Mouse (Mus musculus) hindbrain, embryonic 10.5 days (tissue): ENCODE measurements around the gene Dnal4. TPM values are rescaled to one million over a fixed set of nuclear protein-coding genes. Genes with fewer than 3 reads are reported as not detected.

Source experiments
- DNase-seq: peaks from one replicate; pipeline ENCODE4 v3.0.0-alpha.2; 2017; ENCODE audit warnings: low spot score
- H3K27ac ChIP-seq: fragments of 300-500 bp; sonication (generic); 2 replicates; pipeline ENCODE4 v1.5.1; 2016; ENCODE audit warnings: mild to moderate bottlenecking, moderate library complexity
- H3K27me3 ChIP-seq: fragments of 300-500 bp; sonication (generic); 2 replicates; pipeline ENCODE4 v1.6.1; 2016; ENCODE audit warnings: mild to moderate bottlenecking; ENCODE audit not compliant: poor library complexity, insufficient read depth, severe bottlenecking
- H3K36me3 ChIP-seq: fragments of 300-500 bp; sonication (generic); 2 replicates; pipeline ENCODE4 v1.6.1; 2016; ENCODE audit warnings: mild to moderate bottlenecking, moderate library complexity
- H3K4me1 ChIP-seq: fragments of 300-500 bp; sonication (generic); replicated peaks from 2 replicates; pipeline ENCODE4 v1.6.1; 2016; ENCODE audit warnings: mild to moderate bottlenecking
- H3K4me3 ChIP-seq: fragments of 300-500 bp; sonication (generic); 2 replicates; pipeline ENCODE4 v1.5.1; 2016; ENCODE audit warnings: mild to moderate bottlenecking, moderate library complexity
- H3K9me3 ChIP-seq: fragments of 300-500 bp; sonication (generic); 2 replicates; pipeline ENCODE4 v1.6.1; 2016; ENCODE audit warnings: mild to moderate bottlenecking, moderate library complexity
- WGBS: fragments of 180-500 bp; shearing (Covaris S2); methylation state at CpG from one replicate; pipeline ENCODE4 v1.1.7; 2016; 5-methylcytosine and 5-hydroxymethylcytosine counted together
- polyA plus RNA-seq: library from polyadenylated mRNA; unstranded; fragments of >200 nt; fragmentation: Nextera tagmentation; extraction: Ambion mirVana; gene quantifications from 2 replicates; pipeline ENCODE4 v1.2.1, GENCODE M21; 2016

Dnal4 gene
- polyA plus RNA-seq, 1 experiment from 2014 or later, result 83.0 TPM

DNA sequence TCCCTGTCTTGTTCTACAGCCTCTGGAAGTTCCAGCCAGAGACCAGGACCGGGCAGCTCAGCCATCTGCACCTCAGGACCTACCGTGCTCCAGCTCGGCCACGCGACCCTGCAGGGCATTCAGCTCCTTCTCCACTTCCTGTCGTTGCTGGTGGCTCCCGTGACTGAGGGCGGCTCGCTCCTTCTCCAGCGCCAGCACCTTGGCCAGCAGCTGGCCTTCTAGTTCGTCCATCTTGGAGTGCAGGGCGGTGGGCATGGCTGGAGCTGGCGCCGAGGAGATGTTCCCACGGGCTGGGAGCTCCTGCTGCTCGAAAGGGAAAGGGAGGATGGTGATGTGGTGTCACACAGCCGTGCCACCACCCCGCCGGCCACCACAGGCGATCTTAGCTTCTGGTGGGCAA, 16.5 kb upstream of the Dnal4 start:
- no peak overlapping the region for H3K4me3 ChIP-seq
- WGBS, result 38% methylated on average over 20 of the region's 20 CpGs
- peaks cover 26% of the 10 kb centered on the region for H3K4me1 ChIP-seq
- H3K9me3 ChIP-seq, result no peaks in the 10 kb centered on the region
- H3K27me3 ChIP-seq, result peaks cover 59% of the 10 kb centered on the region
- H3K27ac ChIP-seq, result no peak overlapping the region
- H3K36me3 ChIP-seq, result no peaks in the 10 kb centered on the region
- peak; percentile 26 for DNase-seq

GRCm38 (mm10) chr15:79793076-79793475, 15.4 kb upstream of the Dnal4 start:
- Histone ChIP-seq H3K27me3 (peaks cover 55% of the 10 kb centered on the region), H3K9me3 (no peaks in the 10 kb centered on the region), H3K36me3 (no peaks in the 10 kb centered on the region), H3K4me1 (peaks cover 26% of the 10 kb centered on the region), H3K4me3 (no peak overlapping the region), H3K27ac (no peak overlapping the region)
- 91% methylated on average over 9 of the region's 9 CpGs for WGBS
- no peak for DNase-seq

- no peaks in the 10 kb centered on the region for H3K9me3 ChIP-seq
- peak; percentile 61 for DNase-seq
- WGBS, result 21% methylated on average over 19 of the region's 19 CpGs
- peak overlapping the region; percentile 11 for H3K4me3 ChIP-seq
- peaks cover 55% of the 10 kb centered on the region for H3K27me3 ChIP-seq
- peaks cover 32% of the 10 kb centered on the region for H3K4me1 ChIP-seq
- no peak overlapping the region for H3K27ac ChIP-seq
- no peaks in the 10 kb centered on the region for H3K36me3 ChIP-seq
Measured at GRCm38 (mm10) chr15:79792455-79792854, 14.8 kb upstream of the Dnal4 start.

DNA sequence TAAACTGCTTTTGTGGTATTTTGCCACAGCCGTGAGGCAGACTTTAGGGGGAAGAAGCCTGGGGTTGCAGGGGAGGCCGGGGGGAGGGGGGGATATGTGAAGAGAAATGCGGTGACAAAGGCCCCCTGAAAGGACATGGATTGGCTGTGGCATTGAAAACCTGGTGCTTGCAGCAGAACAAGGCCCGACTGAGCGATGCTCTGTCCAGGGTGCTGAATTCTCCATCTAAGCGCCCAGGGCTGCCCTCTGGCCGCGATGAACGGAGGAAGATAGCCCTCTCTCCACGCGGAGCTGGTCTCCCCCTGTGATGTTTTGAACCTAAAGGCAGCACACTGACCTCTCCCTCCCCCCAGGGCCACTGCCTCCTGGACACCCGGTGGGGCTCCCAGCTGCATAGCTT, 13.9 kb upstream of the Dnal4 start:
- Histone ChIP-seq H3K27ac (no peak overlapping the region), H3K27me3 (peaks cover 57% of the 10 kb centered on the region), H3K4me1 (peaks cover 42% of the 10 kb centered on the region), H3K9me3 (no peaks in the 10 kb centered on the region), H3K36me3 (no peaks in the 10 kb centered on the region), H3K4me3 (no peak overlapping the region)
- 4% methylated on average over 12 of the region's 12 CpGs for WGBS
- DNase-seq, result peak; percentile 75

DNA sequence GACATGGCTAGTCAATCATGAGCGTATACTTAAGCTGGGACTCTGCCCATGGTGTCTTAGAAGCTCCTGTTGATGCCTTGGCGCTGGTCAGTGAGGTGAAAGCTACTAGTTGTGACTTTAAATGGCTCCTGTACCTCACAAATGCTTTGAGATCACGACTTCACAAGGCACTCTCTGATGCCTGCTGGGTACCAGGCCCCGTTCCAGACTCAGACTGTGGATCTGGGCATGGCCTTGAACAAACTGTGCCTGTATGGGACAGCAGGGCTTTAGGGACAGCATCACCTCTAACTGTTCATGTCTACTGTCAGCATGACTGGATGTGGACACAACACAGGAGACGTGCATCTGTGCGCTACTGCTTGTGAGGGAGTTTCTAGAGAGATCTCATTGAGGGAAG, 13.3 kb upstream of the Dnal4 start:
- Histone ChIP-seq H3K4me1 (peaks cover 46% of the 10 kb centered on the region), H3K27ac (no peak overlapping the region), H3K9me3 (no peaks in the 10 kb centered on the region), H3K36me3 (no peaks in the 10 kb centered on the region), H3K27me3 (peaks cover 53% of the 10 kb centered on the region), H3K4me3 (no peak overlapping the region)
- 85% methylated on average over 6 of the region's 6 CpGs for WGBS
- DNase-seq, result no peak

- no peak overlapping the region for H3K4me3 ChIP-seq
- peaks cover 50% of the 10 kb centered on the region for H3K27me3 ChIP-seq
- DNase-seq, result no peak
- 57% methylated on average over 8 of the region's 8 CpGs for WGBS
- no peak overlapping the region for H3K27ac ChIP-seq
- H3K9me3 ChIP-seq, result no peaks in the 10 kb centered on the region
- peaks cover 48% of the 10 kb centered on the region for H3K4me1 ChIP-seq
- H3K36me3 ChIP-seq, result no peaks in the 10 kb centered on the region
Measured at GRCm38 (mm10) chr15:79790111-79790510, 12.5 kb upstream of the Dnal4 start.

GRCm38 (mm10) chr15:79787815-79788214, 10.2 kb upstream of the Dnal4 start:
- Histone ChIP-seq H3K27ac (peak overlapping the region; percentile 74), H3K4me3 (no peak overlapping the region), H3K9me3 (no peaks in the 10 kb centered on the region), H3K27me3 (peaks cover 31% of the 10 kb centered on the region), H3K4me1 (peaks cover 41% of the 10 kb centered on the region), H3K36me3 (no peaks in the 10 kb centered on the region)
- peak; percentile 17 for DNase-seq
- WGBS, result 58% methylated on average over 8 of the region's 8 CpGs

DNA sequence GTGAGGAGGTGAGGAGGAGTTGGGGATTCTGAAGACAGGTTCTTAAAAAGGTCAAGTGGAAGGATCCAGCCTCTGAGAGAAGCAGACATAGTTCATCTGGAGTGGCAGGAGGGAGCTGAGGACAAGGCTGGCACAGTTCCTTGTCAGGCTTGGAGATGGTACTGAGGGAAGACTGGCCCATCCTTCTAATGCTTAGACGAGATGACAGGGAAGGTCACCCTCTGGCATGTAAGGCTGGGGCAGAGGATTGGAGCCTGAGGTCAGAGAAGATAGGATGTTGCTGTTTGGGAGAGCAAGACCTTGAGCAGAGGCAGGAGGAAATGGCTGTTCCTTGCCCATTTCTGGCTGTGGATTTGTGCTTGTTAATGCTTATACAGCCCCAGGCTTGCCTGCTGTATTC, 7.4 kb upstream of the Dnal4 start:
- DNase-seq, result no peak
- Histone ChIP-seq H3K27ac (no peak overlapping the region), H3K36me3 (no peaks in the 10 kb centered on the region), H3K9me3 (no peaks in the 10 kb centered on the region), H3K4me1 (peaks cover 25% of the 10 kb centered on the region), H3K27me3 (0 out of 2 replicates have a peak, but pooled peaks cover 4% of the 10 kb centered on the region), H3K4me3 (no peak overlapping the region)
- WGBS, result 63% methylated on average over 1 of the region's 1 CpGs

DNA sequence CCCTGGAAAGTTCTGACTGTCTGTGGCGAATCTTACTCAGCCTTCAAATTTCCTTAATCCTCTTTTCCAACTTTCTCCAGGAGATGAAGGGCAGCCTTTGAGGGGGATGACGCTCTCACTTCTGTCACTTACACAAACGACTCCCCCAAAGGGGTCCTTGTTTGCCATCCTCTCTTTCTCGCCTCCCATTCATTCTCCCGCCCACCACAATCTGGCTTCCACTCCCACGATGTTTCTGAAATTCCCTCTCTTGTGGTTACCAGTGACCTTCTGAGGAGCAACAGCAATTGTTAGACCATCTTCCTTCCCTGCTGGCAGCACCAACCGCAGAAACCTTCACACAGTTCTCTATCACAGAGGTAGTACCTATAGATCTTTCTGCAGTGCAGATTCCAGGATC, 2.0 kb downstream of the Dnal4 start:
- Histone ChIP-seq H3K27ac (no peak overlapping the region), H3K36me3 (no peaks in the 10 kb centered on the region), H3K4me1 (peaks cover 29% of the 10 kb centered on the region), H3K4me3 (no peak overlapping the region), H3K27me3 (no peaks in the 10 kb centered on the region), H3K9me3 (peaks cover 3% of the 10 kb centered on the region; the same call in 1 of the 2 replicates)
- DNase-seq, result no peak
- 63% methylated on average over 7 of the region's 7 CpGs for WGBS

DNA sequence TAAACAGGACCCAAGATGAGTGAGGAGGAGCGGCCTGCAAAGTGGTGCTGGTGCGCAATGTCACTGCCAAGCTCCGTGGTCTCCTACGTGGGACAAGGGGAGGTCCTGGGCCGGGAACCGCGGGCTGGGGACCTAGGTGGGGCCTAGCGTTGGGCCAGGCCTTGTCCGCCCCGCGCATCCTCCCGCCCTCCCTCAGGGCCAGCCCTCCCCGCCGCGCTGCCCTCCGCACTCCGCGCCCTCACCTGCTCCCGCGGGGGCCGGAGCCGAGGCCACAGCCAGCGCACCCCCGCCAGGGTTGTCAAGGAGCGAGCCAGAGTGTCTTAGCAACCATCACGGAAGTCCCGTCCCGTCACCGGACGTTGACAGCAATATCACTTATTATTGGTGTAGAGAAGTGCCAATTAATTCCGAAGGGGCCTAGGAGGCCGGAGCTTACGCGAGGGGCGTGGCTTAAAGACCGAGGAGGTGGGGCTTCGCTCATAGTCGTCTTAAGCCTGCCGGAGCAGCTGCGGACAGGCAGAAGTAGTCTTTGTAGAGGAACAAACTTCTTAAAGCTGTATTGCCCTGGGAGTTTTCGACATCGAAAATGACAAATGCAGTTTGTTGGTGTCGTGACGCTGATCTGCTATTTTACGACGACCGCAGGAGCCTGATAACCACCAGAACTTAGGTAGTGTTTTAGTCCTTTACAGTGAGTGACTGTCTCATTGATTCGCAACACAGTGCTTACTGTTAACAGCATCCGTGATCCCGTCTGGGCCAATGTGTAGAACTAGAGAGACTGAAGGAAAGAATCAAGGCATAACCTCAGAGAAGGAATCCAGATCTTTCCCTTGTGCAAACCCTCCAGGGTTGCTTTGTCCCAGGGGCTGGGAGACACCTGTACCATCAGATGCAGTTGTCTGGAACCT, 3.3 kb downstream of the Dnal4 start:
- Histone ChIP-seq H3K27ac (peak overlapping the region; percentile 91), H3K4me1 (peaks cover 29% of the 10 kb centered on the region), H3K4me3 (peak overlapping the region; percentile 74), H3K36me3 (no peaks in the 10 kb centered on the region), H3K9me3 (peaks cover 3% of the 10 kb centered on the region; the same call in 1 of the 2 replicates), H3K27me3 (no peaks in the 10 kb centered on the region)
- DNase-seq, result peak; percentile 95
- under 1% methylated on average over 50 of the region's 50 CpGs for WGBS

DNA sequence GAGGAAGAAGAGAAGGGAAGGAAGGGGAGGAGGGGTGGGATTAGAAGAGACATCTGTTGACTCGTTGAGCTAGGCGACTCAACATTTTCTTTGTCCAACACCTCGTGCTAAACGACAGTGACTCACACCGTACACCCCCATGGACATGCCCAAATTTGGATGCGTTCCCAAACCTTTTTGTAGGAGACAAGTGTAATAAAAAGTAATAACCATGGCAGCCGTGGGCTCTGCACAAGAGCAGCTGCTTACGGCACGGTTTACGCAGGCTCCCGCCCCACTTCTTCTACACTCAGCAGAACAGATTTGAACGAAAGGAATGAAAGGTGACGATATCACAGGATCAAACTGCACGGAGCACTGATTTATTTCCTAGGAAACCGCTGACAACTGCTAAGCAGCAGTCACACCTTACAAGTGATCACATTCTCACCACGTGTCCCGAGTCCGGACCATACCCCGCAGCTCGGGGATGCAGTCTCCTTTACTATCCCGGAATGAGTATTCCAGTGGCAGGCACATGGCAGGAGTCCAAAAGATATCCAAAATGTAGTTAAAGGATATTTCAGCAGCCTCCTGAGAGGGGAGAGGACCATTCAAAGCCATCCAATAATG, 6.9 kb downstream of the Dnal4 start:
- Histone ChIP-seq H3K36me3 (0 out of 2 replicates have a peak, but pooled peaks cover 2% of the 10 kb centered on the region), H3K27ac (no peak overlapping the region), H3K4me3 (no peak overlapping the region), H3K4me1 (peaks cover 31% of the 10 kb centered on the region), H3K27me3 (no peaks in the 10 kb centered on the region), H3K9me3 (no peaks in the 10 kb centered on the region)
- WGBS, result 93% methylated on average over 21 of the region's 21 CpGs
- no peak for DNase-seq

DNA sequence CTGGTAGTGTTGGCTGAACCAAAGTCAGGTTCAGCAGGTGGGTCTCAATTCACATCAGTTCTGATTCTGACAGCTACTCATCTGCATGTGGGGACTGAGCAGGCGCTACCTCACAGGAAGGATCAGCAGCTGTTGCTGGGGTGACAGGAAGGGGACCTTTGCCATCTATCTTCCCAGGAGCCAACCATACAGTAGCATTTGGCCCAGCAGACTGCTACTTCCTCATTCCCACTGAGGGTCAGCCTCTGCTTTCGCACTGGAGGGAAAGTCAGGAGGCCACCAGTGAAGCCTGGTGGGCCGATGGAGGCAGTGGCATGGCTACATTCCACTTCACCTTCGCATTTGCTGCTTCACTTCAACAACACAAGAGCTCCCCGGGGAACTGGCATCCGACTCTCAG, 9.3 kb downstream of the Dnal4 start:
- DNase-seq, result no peak
- 59% methylated on average over 6 of the region's 6 CpGs for WGBS
- Histone ChIP-seq H3K36me3 (peaks cover 25% of the 10 kb centered on the region), H3K4me3 (no peak overlapping the region), H3K9me3 (no peaks in the 10 kb centered on the region), H3K27me3 (no peaks in the 10 kb centered on the region), H3K27ac (no peak overlapping the region), H3K4me1 (peaks cover 11% of the 10 kb centered on the region)

GRCm38 (mm10) chr15:79767327-79767961, 10.2 kb downstream of the Dnal4 start:
- H3K27me3 ChIP-seq, result no peaks in the 10 kb centered on the region
- WGBS, result 92% methylated on average over 16 of the region's 16 CpGs
- H3K36me3 ChIP-seq, result peaks cover 33% of the 10 kb centered on the region
- peaks cover 3% of the 10 kb centered on the region; the same call in 1 of the 2 replicates for H3K4me1 ChIP-seq
- H3K27ac ChIP-seq, result no peak overlapping the region
- no peaks in the 10 kb centered on the region for H3K9me3 ChIP-seq
- no peak overlapping the region for H3K4me3 ChIP-seq
- DNase-seq, result no peak
